Mouse (Mus musculus): ENCODE measurements at regions not wholly inside any gene's neighbourhood (a gene's known extent, or its start where the extent isn't known, plus 50 kb on each side); places are given as distances from the start of the nearest gene placed in this dataset.
A peak's percentile ranks its signal among the peaks of the same experiment; 100 is the strongest.

DNA sequence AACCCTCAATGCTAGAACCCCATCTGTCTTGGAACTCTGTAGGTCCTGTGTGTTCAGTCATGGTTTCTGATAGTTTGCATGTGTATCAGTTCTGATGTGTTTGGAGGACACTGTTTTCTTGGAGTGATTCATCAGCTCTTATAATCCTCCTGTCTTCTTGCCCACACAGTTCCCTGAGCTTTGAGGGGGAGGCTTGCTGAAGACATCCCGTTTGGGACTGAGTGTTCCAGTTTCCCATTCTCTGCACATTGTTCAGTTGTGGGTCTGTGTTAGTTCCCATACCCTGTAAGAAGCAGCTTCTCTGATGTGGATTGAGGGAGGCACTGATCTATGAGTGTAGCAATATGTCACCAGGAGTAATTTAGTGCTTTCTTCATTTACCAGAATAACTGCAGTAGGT lies 275.2 kb downstream of the Bcl11a start:
- no peaks in the 10 kb centered on the region for H3K27me3 ChIP-seq (ENCODE audit: control insufficient read depth, insufficient read depth, low read length)
- H3K9ac ChIP-seq (ENCODE audit: low read length), result no peak overlapping the region
- H3K27ac ChIP-seq (replicated peaks), result no peak overlapping the region
- no peaks in the 10 kb centered on the region for H3K4me1 ChIP-seq (replicated peaks; ENCODE audit: control insufficient read depth, insufficient read depth)
- WGBS, result 55% methylated on average over 1 of the region's 1 CpGs
- no peaks in the 10 kb centered on the region for H3K9me3 ChIP-seq (ENCODE audit: control insufficient read depth, low read length)
- no peak for ATAC-seq (ENCODE audit: low FRiP score, low TSS enrichment)
- H3K36me3 ChIP-seq (ENCODE audit: control insufficient read depth, insufficient read depth, low read length), result no peaks in the 10 kb centered on the region
- H3K4me3 ChIP-seq (ENCODE audit: low read depth, low read length), result no peak overlapping the region
- H3K4me2 ChIP-seq (replicated peaks; ENCODE audit: low read depth), result no peak overlapping the region
- no peak for DNase-seq (ENCODE audit: low spot score)
- TF ChIP-seq CTCF (IDR thresholded peaks at IDR 0.05; ENCODE audit: low read depth) (no peak), EP300 (optimal IDR thresholded peaks at IDR 0.05) (no peak)

DNA sequence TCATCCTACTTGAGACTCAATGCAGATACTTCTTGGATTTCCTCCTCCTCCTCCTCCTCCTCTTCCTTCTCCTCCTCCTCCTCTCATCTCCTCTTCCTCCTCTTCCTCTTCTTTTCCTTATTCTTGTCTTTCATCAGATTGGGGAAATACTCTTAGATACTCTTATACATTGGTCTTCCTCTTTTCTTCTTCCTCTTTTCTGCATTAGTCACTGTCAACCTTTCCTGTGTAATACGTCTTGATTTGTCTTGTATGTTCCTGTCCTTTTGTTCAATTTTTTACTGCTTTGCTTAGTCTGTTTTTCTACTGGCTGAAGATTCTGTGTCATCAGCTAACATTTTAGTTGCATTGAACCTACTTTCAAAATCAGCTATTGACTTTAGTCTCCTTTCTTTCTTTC lies 279.5 kb downstream of the Bcl11a start:
- Histone ChIP-seq H3K4me2 (replicated peaks; ENCODE audit: low read depth) (no peak overlapping the region), H3K36me3 (ENCODE audit: control insufficient read depth, insufficient read depth, low read length) (no peaks in the 10 kb centered on the region), H3K4me3 (ENCODE audit: low read depth, low read length) (no peak overlapping the region), H3K9ac (ENCODE audit: low read length) (no peak overlapping the region), H3K4me1 (replicated peaks; ENCODE audit: control insufficient read depth, insufficient read depth) (no peaks in the 10 kb centered on the region), H3K27ac (replicated peaks) (no peak overlapping the region), H3K27me3 (ENCODE audit: control insufficient read depth, insufficient read depth, low read length) (no peaks in the 10 kb centered on the region), H3K9me3 (ENCODE audit: control insufficient read depth, low read length) (no peaks in the 10 kb centered on the region)
- no peak for DNase-seq (ENCODE audit: low spot score)
- TF ChIP-seq EP300 (optimal IDR thresholded peaks at IDR 0.05) (no peak), CTCF (IDR thresholded peaks at IDR 0.05; ENCODE audit: low read depth) (no peak)
- ATAC-seq (ENCODE audit: low FRiP score, low TSS enrichment), result no peak
- WGBS, result 40% methylated on average over 1 of the region's 1 CpGs

DNA sequence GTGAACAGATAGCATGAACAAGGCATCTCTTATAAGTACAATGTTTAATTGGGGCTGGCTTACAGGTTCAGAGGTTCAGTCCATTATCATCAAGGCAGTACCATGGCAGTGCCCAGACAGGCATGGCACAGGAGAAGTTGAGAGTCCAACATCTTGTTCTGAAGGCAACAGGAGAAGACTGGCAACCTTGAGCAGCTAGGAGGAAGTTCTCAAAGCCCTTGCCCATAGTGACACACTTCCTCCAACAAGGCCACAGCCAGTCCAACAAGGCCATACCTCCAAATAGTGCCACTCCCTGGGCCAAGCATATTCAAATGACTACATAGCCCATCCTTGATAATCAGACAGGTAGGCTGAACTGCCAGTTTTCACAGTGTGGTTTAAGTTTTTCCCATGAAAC lies 281.2 kb downstream of the Bcl11a start:
- Histone ChIP-seq H3K9ac (ENCODE audit: low read length) (no peak overlapping the region), H3K4me3 (ENCODE audit: low read depth, low read length) (no peak overlapping the region), H3K4me1 (replicated peaks; ENCODE audit: control insufficient read depth, insufficient read depth) (no peaks in the 10 kb centered on the region), H3K9me3 (ENCODE audit: control insufficient read depth, low read length) (no peaks in the 10 kb centered on the region), H3K4me2 (replicated peaks; ENCODE audit: low read depth) (no peak overlapping the region), H3K27me3 (ENCODE audit: control insufficient read depth, insufficient read depth, low read length) (no peaks in the 10 kb centered on the region), H3K36me3 (ENCODE audit: control insufficient read depth, insufficient read depth, low read length) (no peaks in the 10 kb centered on the region), H3K27ac (replicated peaks) (no peak overlapping the region)
- ATAC-seq (ENCODE audit: low FRiP score, low TSS enrichment) (no peak), DNase-seq (ENCODE audit: low spot score) (no peak)
- TF ChIP-seq CTCF (IDR thresholded peaks at IDR 0.05; ENCODE audit: low read depth) (no peak), EP300 (optimal IDR thresholded peaks at IDR 0.05) (no peak)

DNA sequence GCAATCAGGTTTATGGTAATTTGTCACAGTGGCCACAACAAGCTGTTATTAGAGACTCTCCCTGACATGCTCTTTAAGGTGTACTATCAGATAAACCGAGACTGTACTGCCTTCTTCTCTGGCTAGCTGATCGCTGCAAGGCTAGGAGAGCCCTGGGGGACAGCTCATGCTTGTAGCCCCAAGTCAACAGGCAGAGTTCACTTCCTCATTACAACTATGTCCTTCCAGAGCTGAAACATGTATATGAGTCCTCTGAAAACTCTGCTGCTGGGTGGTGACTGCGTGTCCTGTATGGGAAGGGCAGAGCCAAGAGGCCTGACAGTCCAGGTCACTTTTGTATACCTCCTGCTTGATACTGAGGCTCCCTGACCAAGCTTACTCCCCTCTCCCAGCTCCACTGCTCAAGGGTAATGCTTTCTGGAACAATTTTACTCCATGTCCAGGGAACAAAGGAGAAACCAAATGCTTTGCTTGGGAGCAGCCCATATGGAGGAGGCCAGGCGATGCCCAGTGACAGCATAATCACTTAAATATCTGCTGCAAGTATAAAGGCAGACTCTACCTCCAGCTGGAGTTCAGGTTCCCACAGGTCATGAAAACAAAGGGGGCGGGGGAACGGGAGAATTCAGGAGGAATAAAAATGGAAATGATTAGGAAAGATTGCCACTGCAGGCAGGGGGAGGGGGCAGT lies 284.3 kb downstream of the Bcl11a start:
- TF ChIP-seq CTCF (IDR thresholded peaks at IDR 0.05; ENCODE audit: low read depth), result no peak
- no peak for TF ChIP-seq EP300 (optimal IDR thresholded peaks at IDR 0.05)
- ATAC-seq (ENCODE audit: low FRiP score, low TSS enrichment) (no peak), DNase-seq (ENCODE audit: low spot score) (no peak)
- Histone ChIP-seq H3K27me3 (ENCODE audit: control insufficient read depth, insufficient read depth, low read length) (no peaks in the 10 kb centered on the region), H3K9me3 (ENCODE audit: control insufficient read depth, low read length) (no peaks in the 10 kb centered on the region), H3K4me1 (replicated peaks; ENCODE audit: control insufficient read depth, insufficient read depth) (no peaks in the 10 kb centered on the region), H3K36me3 (ENCODE audit: control insufficient read depth, insufficient read depth, low read length) (no peaks in the 10 kb centered on the region), H3K4me2 (replicated peaks; ENCODE audit: low read depth) (no peak overlapping the region), H3K27ac (replicated peaks) (no peak overlapping the region), H3K4me3 (ENCODE audit: low read depth, low read length) (no peak overlapping the region), H3K9ac (ENCODE audit: low read length) (no peak overlapping the region)
- 55% methylated on average over 6 of the region's 6 CpGs for WGBS

- Histone ChIP-seq H3K36me3 (ENCODE audit: control insufficient read depth, insufficient read depth, low read length) (no peaks in the 10 kb centered on the region), H3K27ac (replicated peaks) (no peak overlapping the region), H3K27me3 (ENCODE audit: control insufficient read depth, insufficient read depth, low read length) (no peaks in the 10 kb centered on the region), H3K4me3 (ENCODE audit: low read depth, low read length) (no peak overlapping the region), H3K9me3 (ENCODE audit: control insufficient read depth, low read length) (no peaks in the 10 kb centered on the region), H3K4me2 (replicated peaks; ENCODE audit: low read depth) (no peak overlapping the region), H3K4me1 (replicated peaks; ENCODE audit: control insufficient read depth, insufficient read depth) (no peaks in the 10 kb centered on the region), H3K9ac (ENCODE audit: low read length) (no peak overlapping the region)
- TF ChIP-seq CTCF (IDR thresholded peaks at IDR 0.05; ENCODE audit: low read depth) (no peak), EP300 (optimal IDR thresholded peaks at IDR 0.05) (no peak)
- 73% methylated on average over 2 of the region's 2 CpGs for WGBS
- no peak for DNase-seq (ENCODE audit: low spot score)
- ATAC-seq (ENCODE audit: low FRiP score, low TSS enrichment), result no peak
Observed at GRCm38 (mm10) chr11:24362688-24363035, 284.8 kb downstream of the Bcl11a start.

DNA sequence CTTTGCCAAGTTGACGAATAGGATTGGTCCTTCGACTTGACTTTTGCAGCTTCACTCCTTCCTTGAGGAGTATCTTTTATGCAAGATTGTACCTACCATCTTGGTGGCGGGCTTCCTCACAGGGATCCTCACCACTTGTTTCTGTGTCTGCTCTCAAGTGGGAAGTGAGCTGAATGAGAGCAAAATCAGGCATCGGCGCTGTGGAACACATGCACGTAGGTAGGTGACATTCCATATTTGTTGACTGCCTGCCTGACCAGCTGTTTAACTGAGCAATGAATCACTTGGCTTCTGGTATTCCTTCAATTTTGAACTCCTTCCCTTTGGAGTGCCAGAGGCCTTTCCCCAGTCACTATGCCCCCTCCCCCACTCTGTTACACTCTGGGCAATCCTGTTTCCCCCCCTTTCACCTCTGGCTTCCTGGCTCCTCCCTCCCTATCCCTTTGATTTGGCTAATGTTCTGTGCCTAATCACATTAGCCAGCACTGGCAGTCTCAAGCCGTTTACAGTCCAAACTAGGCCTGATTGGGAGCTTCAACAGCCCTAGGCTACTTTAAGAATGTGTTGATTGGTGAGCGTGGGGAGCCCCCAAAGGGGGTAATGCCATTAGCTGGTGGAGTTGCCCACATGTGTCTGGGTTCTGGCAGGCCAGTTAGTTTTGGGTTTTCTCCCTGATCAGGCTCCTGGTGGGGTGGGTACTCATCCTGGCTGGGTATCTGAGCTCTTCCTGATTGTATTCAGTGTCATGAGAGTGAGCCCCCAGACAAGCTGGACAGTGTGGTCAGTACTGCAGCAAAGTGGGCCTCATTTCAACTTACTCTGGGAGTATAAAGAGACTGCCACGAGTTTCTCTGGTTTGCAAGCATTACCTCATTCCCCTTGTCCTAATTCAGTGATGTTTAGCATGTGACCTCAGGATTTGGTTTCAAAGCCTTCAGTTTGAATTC lies 285.8 kb downstream of the Bcl11a start:
- DNase-seq (ENCODE audit: low spot score) (no peak), ATAC-seq (ENCODE audit: low FRiP score, low TSS enrichment) (0 out of 2 replicates have a peak, but pooled peaks have one; percentile 38)
- TF ChIP-seq EP300 (optimal IDR thresholded peaks at IDR 0.05) (no peak), CTCF (IDR thresholded peaks at IDR 0.05; ENCODE audit: low read depth) (no peak)
- H3K4me1 ChIP-seq (replicated peaks; ENCODE audit: control insufficient read depth, insufficient read depth), result no peaks in the 10 kb centered on the region
- H3K27ac ChIP-seq (replicated peaks), result no peak overlapping the region
- no peak overlapping the region for H3K4me2 ChIP-seq (replicated peaks; ENCODE audit: low read depth)
- no peaks in the 10 kb centered on the region for H3K27me3 ChIP-seq (ENCODE audit: control insufficient read depth, insufficient read depth, low read length)
- no peak overlapping the region for H3K4me3 ChIP-seq (ENCODE audit: low read depth, low read length)
- WGBS, result 67% methylated on average over 9 of the region's 9 CpGs
- no peaks in the 10 kb centered on the region for H3K9me3 ChIP-seq (ENCODE audit: control insufficient read depth, low read length)
- no peaks in the 10 kb centered on the region for H3K36me3 ChIP-seq (ENCODE audit: control insufficient read depth, insufficient read depth, low read length)
- H3K9ac ChIP-seq (ENCODE audit: low read length), result no peak overlapping the region

Data from stomach, postnatal 0 days (tissue).